Mouse (Mus musculus) forelimb bud, embryonic 11.5 days (tissue): Measurements from ENCODE around the gene Hjurp.

ENCODE experiments used
- DNase-seq: peaks from one replicate; pipeline ENCODE4 v3.0.0-alpha.2; 2012; ENCODE audit warnings: low read depth, low spot score

Gene Hjurp

GRCm38 (mm10) chr1:88280006-88280690 lies 2.7 kb upstream of the Hjurp start:
- DNase-seq = no peak

- DNase-seq = no peak
These were observed 1.9 kb upstream of the Hjurp start for GRCm38 (mm10) chr1:88279111-88280005.

GRCm38 (mm10) chr1:88277818-88278511 lies 532 bp upstream of the Hjurp start:
- DNase-seq = no peak

- DNase-seq = no peak
These were observed 822 bp downstream of the Hjurp start for GRCm38 (mm10) chr1:88276524-88277097.

DNA sequence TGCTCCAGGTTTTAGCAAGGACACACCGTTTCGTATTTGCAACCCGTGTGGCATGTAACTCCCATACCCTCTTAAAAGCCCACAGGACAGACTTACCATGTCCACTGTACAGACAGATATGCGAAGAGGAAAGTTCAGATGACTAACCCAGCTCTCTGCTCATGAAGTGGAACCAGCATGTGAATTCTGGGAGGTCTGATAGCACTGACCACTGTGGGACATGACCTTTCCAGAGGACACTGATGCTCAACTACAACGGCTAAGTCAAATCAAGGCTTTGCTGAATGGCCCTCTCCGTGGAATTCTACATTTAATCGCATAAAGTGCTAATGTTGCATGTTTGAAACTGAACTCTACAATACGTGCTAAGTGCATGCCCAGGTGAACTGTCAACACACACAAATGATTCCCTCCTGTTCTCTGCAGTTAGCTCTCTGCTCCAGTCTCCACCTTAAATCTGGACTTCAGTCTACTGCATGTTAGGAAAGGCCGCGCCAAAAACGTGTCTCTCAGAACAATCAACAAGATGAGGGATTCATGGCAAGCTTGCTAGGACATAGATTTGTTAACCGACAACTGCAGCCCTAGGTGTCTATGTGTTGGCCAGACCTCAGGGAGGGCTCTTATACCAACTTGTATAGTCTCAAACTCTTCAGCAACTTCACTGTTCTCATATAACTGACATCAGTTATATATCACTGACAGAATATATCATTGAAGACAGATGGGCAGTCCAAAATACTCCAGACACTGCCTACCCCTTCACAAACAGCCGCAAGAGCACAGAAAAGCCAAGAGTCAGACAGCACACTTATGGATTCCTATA lies 1.5 kb downstream of the Hjurp start:
- DNase-seq = no peak

GRCm38 (mm10) chr1:88275078-88275680 lies 2.3 kb downstream of the Hjurp start:
- DNase-seq = no peak

DNA sequence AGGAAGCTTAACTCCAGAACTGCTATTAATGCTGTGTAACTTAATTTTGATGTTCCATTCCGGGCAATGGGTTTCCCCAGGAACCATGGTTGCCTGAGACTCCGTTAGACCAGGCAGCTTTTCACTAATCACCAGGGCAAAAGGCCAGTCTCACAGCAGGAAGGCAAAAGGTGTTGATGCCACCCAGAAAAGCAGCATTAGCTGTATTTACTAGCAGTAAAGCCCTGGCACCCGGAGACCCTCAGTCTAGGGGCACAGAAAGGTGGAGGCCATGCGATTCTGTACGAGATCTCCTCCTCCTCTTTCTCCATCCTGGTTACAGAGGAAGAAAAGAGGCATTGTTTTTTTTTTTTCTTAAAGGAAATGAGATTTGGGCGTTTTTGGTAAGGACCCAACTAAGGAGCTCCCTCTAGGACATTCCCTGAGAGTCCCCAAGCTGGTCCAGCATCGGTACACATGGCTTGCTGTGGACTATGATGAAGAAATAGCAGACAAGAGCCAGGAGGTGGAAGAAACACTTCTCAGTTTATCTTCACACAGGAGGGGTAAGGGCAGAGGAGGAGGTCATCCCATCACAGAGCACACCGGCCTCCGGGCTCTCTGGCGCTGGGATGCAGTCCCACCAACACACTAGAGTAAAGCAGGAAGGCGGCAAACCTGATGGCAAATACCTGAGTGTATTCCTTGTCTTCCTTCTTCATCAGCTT lies 2.9 kb downstream of the Hjurp start:
- no peak for DNase-seq

DNA sequence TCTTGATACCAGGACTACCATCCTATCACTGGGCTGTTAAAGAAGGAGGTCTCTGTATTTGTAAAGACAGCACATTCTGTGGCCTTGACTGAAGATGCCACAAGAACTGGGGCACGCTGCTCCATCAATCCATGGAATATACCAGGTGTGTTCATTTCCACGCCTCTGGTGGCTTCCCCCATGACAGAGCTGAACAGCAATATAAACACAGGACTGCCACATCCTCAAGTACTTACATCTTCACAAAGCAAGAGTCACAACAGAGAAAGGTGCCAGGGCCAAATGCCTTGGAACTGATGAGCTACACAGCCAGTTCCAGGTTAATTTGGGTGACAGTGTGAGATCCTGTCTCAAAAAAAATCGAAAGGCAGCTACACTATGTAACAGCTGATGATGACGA lies 3.6 kb downstream of the Hjurp start:
- no peak for DNase-seq

DNA sequence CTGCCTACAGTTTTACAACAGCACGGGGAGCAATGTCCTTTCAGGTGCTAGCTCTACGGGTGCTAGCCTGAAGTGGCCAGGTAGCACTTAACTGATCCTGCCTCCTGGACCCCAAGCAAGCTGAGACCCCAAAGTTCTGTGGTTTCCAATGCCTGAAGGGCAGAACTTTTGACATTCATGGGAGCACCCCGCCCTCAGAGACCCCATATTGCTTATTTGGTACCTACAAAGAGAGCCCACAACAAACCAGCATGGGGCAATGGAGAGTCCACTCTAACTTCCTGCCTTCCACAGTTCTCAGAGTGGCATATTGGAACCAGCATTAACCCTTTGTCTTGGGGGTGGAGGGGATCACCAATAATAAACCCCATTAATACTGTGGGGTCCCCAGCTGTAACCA lies 4.1 kb downstream of the Hjurp start:
- DNase-seq = no peak

DNA sequence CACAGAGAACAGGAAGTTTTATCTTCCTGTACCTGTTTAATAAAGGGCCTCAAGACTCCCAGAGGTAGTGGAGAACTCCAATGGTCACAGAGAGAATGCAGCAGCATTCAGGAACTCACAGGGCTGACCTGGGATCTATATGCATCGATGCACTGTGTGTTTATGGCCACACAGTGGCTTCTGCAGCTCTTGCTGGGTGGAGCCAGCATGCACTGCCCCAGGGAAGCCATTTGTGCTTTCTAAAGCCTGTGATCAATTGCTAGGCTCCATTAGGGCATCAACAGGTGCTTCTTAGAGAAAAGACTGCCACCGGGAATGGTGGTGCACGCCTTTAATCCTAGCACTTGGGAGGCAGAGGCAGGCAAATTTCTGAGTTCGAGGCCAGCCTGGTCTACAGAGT lies 4.6 kb downstream of the Hjurp start:
- DNase-seq = no peak

DNA sequence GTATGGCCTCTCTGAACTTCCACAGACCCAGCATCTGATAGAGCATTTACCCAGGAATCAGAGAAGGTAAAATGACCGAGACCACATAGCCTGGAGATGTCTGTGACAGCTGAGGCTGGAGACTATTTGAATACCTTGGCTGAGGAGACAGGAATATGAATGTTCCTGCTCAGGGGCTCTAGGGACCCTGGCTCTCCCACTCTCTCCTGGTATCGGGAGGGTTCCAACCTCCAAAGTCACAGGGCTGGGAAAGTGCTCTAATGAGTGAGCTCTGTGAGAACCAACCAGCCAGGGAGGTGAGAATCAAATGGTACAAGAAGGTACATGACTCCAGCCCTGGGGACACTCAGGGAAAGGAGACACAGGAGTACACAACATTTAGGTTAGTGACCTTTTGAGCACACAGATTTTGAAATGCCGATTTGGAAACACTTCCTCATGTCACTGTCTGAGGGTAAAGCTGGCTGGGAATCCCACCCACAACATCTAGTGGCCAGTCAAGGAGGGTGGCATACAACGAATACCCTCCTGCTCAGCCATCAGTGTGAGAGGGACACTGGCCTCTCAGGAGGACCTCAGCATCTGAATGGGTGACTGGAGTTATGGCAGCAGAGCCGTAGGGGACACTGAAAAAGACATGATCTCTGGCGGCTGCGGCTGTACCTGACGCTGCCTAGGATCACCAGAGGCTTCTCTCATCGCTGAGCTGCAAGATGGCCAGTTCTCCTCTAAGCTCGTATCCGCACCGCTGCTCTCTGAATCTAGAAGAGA lies 7.7 kb downstream of the Hjurp start:
- DNase-seq = no peak

DNA sequence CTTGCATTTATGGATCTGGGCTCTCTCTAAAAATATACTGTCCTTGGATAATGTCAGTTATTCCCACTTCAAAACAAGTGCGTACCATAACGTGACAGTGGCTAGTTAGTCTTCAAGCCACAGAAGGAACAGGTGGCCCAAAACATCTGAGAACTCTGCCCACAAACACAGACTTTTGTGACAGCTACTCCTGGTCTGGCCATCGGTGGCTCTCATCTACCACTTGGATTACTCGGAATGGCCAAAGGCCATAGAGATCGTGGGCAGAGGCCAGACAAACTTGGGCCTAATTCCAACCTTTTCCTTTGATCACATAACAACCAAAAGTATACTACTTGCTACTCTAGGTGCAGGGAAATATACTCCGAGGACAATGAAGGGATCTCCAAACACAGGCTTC lies 9.4 kb downstream of the Hjurp start:
- no peak for DNase-seq

GRCm38 (mm10) chr1:88267489-88267888 lies 9.9 kb downstream of the Hjurp start:
- no peak for DNase-seq

GRCm38 (mm10) chr1:88266123-88266522 lies 11.3 kb downstream of the Hjurp start:
- no peak for DNase-seq

- DNase-seq = no peak
These were observed 12.6 kb downstream of the Hjurp start for GRCm38 (mm10) chr1:88264869-88265240.

GRCm38 (mm10) chr1:88264237-88264868 lies 13.1 kb downstream of the Hjurp start:
- no peak for DNase-seq

GRCm38 (mm10) chr1:88263778-88264177 lies 13.7 kb downstream of the Hjurp start:
- DNase-seq = no peak

DNA sequence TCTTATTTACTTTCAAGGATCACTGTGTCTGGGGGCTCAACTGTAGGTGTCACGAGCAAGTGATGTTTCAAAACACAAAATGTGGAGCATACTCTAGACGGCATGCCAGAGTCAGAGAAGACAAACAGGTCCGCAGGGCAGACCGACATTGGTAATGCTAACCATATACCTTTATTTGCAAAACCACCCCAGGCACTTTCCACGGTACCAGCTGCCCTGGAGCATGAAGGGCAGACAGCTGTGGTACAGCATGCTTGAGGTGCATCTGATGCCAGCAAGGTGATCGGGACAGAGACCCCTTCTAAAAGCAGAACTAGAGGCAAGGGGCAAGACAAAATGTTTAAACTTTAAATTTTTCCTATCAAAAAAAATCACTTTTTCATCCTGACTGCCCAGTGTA lies 14.5 kb downstream of the Hjurp start:
- no peak for DNase-seq

- peak; percentile 51 for DNase-seq
These were observed 15.2 kb downstream of the Hjurp start for GRCm38 (mm10) chr1:88262255-88262654.
